Mouse (Mus musculus): ENCODE measurements around the gene Mtx3. TPM values are rescaled to one million over a fixed set of nuclear protein-coding genes. Genes with fewer than 3 reads are reported as not detected.

Mtx3 gene
- polyA plus RNA-seq, 1 experiment, result 5.0 TPM

DNA sequence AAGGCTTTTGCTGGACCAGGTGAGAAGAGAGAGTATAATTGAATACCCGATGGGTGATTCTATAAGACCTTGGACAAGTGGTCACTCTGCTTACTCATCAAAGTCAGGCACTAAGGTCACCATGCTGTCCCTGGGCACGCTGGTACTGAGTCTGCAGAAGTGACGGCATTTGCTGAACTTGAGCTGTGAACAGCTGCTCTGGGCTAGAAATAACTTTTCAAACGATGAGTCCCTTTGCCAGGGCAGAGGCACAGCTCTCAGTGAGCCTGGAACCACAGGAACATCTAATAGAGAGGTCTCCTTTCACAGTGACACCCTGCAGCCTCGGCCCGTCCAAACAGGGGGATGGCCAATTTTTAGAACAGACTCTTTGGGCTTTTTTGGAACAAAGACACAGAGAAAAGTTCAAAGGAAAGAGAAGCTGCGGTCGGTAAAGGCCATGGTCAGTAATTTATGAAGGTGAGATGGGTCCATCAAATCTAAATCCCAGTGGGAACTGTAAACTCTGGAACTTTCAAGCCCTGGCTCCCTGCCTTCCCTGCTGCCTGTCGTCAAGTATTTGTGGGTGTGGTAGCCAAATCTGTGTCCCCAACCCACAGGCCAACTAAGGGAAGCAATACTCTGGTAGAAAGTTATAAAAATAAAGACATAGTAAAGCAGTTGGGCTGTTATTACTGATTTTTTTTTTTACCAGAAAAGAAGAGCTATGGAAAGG is 37.9 kb downstream of the Mtx3 start:
- DNase-seq, result no peak
- H3K4me3 ChIP-seq (ENCODE audit: insufficient read depth, low read depth, low read length), result no peak overlapping the region
- H3K27ac ChIP-seq (ENCODE audit: insufficient read depth, low read depth, low read length), result no peak overlapping the region
- H3K36me3 ChIP-seq (ENCODE audit: control insufficient read depth, insufficient read depth, low read length), result no peaks in the 10 kb centered on the region
- TF ChIP-seq POLR2A (IDR thresholded peaks at IDR 0.05; ENCODE audit: low read depth, low read length) (no peak), CTCF (conservative IDR thresholded peaks at IDR 0.05; ENCODE audit: insufficient read depth, insufficient read length, low read depth, low read length) (no peak)
- no peaks in the 10 kb centered on the region for H3K4me1 ChIP-seq (ENCODE audit: control insufficient read depth, insufficient read depth, low read length)
- no peaks in the 10 kb centered on the region for H3K27me3 ChIP-seq (replicated peaks; ENCODE audit: control insufficient read depth, insufficient read depth, low read length)
- WGBS, result 64% methylated on average over 9 of the region's 9 CpGs

DNA sequence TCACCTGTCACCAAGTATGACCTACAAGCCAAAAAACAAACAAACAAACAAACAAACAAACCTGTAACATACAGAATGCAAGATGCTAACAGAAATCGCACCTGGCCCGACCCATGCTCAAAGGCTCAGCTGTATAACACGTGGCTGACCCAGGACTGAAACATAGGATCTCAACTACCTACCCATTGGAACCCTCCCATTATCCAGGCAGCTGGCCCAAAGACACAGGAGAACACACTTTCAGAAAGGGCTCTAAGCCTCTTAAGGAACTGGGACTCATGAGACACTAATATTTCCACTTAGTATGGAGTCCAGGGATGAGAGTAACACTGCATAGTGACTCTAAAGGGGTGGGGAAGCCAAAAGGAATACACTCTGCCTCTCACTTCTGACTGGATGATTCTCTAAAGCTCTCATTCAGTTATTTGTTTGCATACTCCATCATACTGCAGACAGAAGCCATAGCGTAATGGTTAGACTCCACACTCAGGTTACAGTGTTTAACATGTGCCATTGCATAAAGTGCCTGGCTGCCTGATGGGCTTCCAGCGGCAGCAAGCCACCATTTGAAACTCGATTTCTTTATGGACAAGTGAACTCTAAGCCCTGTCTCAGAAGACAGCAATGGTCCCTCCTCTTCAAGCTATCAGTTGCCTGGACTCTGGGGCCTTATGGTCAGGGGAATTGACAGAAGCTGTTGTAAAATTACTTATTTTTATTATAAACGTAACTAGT is 38.6 kb downstream of the Mtx3 start:
- no peak for TF ChIP-seq CTCF (conservative IDR thresholded peaks at IDR 0.05; ENCODE audit: insufficient read depth, insufficient read length, low read depth, low read length)
- no peak for TF ChIP-seq POLR2A (IDR thresholded peaks at IDR 0.05; ENCODE audit: low read depth, low read length)
- H3K4me3 ChIP-seq (ENCODE audit: insufficient read depth, low read depth, low read length), result no peak overlapping the region
- 83% methylated on average over 7 of the region's 7 CpGs for WGBS
- H3K4me1 ChIP-seq (ENCODE audit: control insufficient read depth, insufficient read depth, low read length), result no peaks in the 10 kb centered on the region
- DNase-seq, result no peak
- no peaks in the 10 kb centered on the region for H3K27me3 ChIP-seq (replicated peaks; ENCODE audit: control insufficient read depth, insufficient read depth, low read length)
- no peak overlapping the region for H3K27ac ChIP-seq (ENCODE audit: insufficient read depth, low read depth, low read length)
- no peaks in the 10 kb centered on the region for H3K36me3 ChIP-seq (ENCODE audit: control insufficient read depth, insufficient read depth, low read length)

DNA sequence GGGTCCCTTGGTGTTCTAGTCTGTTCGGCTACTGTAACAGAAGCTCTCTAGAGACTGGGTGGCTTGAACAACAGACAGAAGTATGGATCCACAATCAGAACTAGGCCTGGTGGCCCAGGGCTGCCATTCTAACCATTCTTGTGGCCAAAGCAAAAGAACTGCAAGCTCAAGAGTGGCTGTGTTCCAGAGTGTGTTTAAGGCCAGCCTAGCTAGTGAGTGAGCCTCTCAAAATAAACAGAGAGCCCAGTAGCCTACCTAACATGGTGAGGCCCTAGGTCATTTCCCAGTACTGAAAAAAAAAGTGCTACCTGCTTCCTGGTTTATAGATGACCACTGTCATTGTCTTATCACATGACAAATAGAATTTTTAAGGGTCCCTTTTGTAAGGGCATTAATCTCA is 39.6 kb downstream of the Mtx3 start:
- no peaks in the 10 kb centered on the region for H3K4me1 ChIP-seq (ENCODE audit: control insufficient read depth, insufficient read depth, low read length)
- DNase-seq, result no peak
- 92% methylated on average over 1 of the region's 1 CpGs for WGBS
- H3K4me3 ChIP-seq (ENCODE audit: insufficient read depth, low read depth, low read length), result no peak overlapping the region
- H3K36me3 ChIP-seq (ENCODE audit: control insufficient read depth, insufficient read depth, low read length), result no peaks in the 10 kb centered on the region
- H3K27ac ChIP-seq (ENCODE audit: insufficient read depth, low read depth, low read length), result no peak overlapping the region
- H3K27me3 ChIP-seq (replicated peaks; ENCODE audit: control insufficient read depth, insufficient read depth, low read length), result no peaks in the 10 kb centered on the region
- TF ChIP-seq CTCF (conservative IDR thresholded peaks at IDR 0.05; ENCODE audit: insufficient read depth, insufficient read length, low read depth, low read length), result no peak
- no peak for TF ChIP-seq POLR2A (IDR thresholded peaks at IDR 0.05; ENCODE audit: low read depth, low read length)

- no peaks in the 10 kb centered on the region for H3K36me3 ChIP-seq (ENCODE audit: control insufficient read depth, insufficient read depth, low read length)
- no peaks in the 10 kb centered on the region for H3K4me1 ChIP-seq (ENCODE audit: control insufficient read depth, insufficient read depth, low read length)
- no peak for DNase-seq
- TF ChIP-seq POLR2A (IDR thresholded peaks at IDR 0.05; ENCODE audit: low read depth, low read length) (no peak), CTCF (conservative IDR thresholded peaks at IDR 0.05; ENCODE audit: insufficient read depth, insufficient read length, low read depth, low read length) (no peak)
- no peak overlapping the region for H3K27ac ChIP-seq (ENCODE audit: insufficient read depth, low read depth, low read length)
- 85% methylated on average over 1 of the region's 1 CpGs for WGBS
- no peak overlapping the region for H3K4me3 ChIP-seq (ENCODE audit: insufficient read depth, low read depth, low read length)
- no peaks in the 10 kb centered on the region for H3K27me3 ChIP-seq (replicated peaks; ENCODE audit: control insufficient read depth, insufficient read depth, low read length)
Observed at GRCm38 (mm10) chr13:92884930-92885329, 40.4 kb downstream of the Mtx3 start.

DNA sequence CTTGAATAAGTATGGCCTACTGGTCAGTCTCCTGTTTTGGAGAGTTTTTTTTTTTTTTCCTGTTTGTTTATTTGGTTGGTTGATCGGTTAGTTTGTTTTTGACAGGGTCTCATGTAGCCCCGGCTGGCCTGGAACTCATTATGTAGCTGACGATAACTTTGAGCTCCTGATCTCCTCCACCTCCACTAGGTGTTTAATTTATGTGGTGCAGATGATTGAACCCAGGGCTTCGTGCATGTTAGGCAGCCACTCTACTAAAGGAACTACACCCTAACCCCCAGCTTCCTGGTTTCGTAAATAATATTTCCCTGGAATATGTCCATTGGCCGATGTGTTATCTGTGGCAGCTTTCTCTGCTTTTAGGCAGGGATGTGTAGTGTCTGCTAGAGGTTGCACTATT is 54.5 kb downstream of the Mtx3 start:
- no peak for TF ChIP-seq CTCF (conservative IDR thresholded peaks at IDR 0.05; ENCODE audit: insufficient read depth, insufficient read length, low read depth, low read length)
- no peak for TF ChIP-seq POLR2A (IDR thresholded peaks at IDR 0.05; ENCODE audit: low read depth, low read length)
- no peaks in the 10 kb centered on the region for H3K27me3 ChIP-seq (replicated peaks; ENCODE audit: control insufficient read depth, insufficient read depth, low read length)
- H3K4me1 ChIP-seq (ENCODE audit: control insufficient read depth, insufficient read depth, low read length), result no peaks in the 10 kb centered on the region
- no peak for DNase-seq
- 71% methylated on average over 6 of the region's 6 CpGs for WGBS
- H3K27ac ChIP-seq (ENCODE audit: insufficient read depth, low read depth, low read length), result no peak overlapping the region
- H3K4me3 ChIP-seq (ENCODE audit: insufficient read depth, low read depth, low read length), result no peak overlapping the region
- H3K36me3 ChIP-seq (ENCODE audit: control insufficient read depth, insufficient read depth, low read length), result no peaks in the 10 kb centered on the region

DNA sequence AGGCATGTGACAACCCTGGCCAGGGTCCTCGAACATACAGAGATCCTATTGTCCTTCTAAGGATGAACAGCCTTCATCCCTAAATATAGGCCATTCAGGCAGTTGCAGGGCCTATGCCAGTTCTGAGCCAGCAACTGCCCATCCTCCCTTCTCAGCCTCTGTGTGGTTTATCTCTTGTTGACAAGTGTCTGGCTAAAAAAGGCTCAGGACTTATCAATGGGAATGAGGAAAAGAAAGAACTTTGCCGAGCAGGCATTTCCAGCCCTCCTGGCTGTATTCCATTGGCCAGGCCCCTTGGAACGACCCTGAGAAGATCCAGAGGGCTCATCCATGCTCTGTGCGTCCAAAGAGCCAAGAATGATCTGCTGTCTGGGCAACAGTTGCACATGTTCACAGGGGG is 58.7 kb downstream of the Mtx3 start:
- DNase-seq, result no peak
- Histone ChIP-seq H3K4me1 (ENCODE audit: control insufficient read depth, insufficient read depth, low read length) (no peaks in the 10 kb centered on the region), H3K4me3 (ENCODE audit: insufficient read depth, low read depth, low read length) (no peak overlapping the region), H3K27me3 (replicated peaks; ENCODE audit: control insufficient read depth, insufficient read depth, low read length) (no peaks in the 10 kb centered on the region), H3K27ac (ENCODE audit: insufficient read depth, low read depth, low read length) (no peak overlapping the region), H3K36me3 (ENCODE audit: control insufficient read depth, insufficient read depth, low read length) (no peaks in the 10 kb centered on the region)
- 69% methylated on average over 4 of the region's 4 CpGs for WGBS
- TF ChIP-seq POLR2A (IDR thresholded peaks at IDR 0.05; ENCODE audit: low read depth, low read length) (no peak), CTCF (conservative IDR thresholded peaks at IDR 0.05; ENCODE audit: insufficient read depth, insufficient read length, low read depth, low read length) (no peak)

DNA sequence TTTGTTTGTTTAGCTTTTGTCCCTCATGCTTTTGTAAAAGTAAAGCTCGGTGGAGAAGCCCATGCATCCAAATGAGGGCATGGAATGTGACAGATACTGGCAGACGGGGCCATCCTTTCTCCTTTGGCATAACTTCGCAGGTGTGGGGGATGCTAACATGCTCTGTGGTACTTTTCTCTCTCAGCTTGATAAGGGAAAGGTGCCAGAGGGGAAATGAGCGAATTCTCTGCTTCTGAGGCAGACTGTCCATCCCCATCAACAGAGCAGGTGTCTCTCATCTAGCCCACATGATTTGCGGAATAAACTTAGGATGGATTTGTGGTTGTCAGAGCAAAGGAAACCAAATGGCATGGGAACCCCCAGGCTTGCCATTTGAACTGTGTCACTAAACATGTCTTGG is 61.4 kb downstream of the Mtx3 start:
- no peak for TF ChIP-seq CTCF (conservative IDR thresholded peaks at IDR 0.05; ENCODE audit: insufficient read depth, insufficient read length, low read depth, low read length)
- no peak for TF ChIP-seq POLR2A (IDR thresholded peaks at IDR 0.05; ENCODE audit: low read depth, low read length)
- 71% methylated on average over 5 of the region's 5 CpGs for WGBS
- no peak overlapping the region for H3K27ac ChIP-seq (ENCODE audit: insufficient read depth, low read depth, low read length)
- H3K27me3 ChIP-seq (replicated peaks; ENCODE audit: control insufficient read depth, insufficient read depth, low read length), result no peaks in the 10 kb centered on the region
- no peaks in the 10 kb centered on the region for H3K4me1 ChIP-seq (ENCODE audit: control insufficient read depth, insufficient read depth, low read length)
- no peak for DNase-seq
- H3K4me3 ChIP-seq (ENCODE audit: insufficient read depth, low read depth, low read length), result no peak overlapping the region
- H3K36me3 ChIP-seq (ENCODE audit: control insufficient read depth, insufficient read depth, low read length), result no peaks in the 10 kb centered on the region

Measured in kidney, adult 2 months (tissue).